Mouse (Mus musculus) frontal cortex, postnatal 10 days (tissue): ENCODE results near the gene Sprn.

Experiments used
- DNase-seq, 2 experiments: peaks; one replicate each; pipeline ENCODE4 v3.0.0; 2022; ENCODE audit warnings: low spot score in 2 of 2, mixed read lengths in 1 of 2

The Sprn gene

GRCm38 (mm10) chr7:140101498-140101897, 53.2 kb downstream of the Sprn start:
- DNase-seq, result no peak
